Mouse (Mus musculus) megakaryocyte, embryonic 14.5 days (primary cell): ENCODE measurements at regions not wholly inside any gene's neighbourhood (a gene's known extent, or its start where the extent isn't known, plus 50 kb on each side); places are given as distances from the start of the nearest gene placed in this dataset.

Source experiments
- FLI1 ChIP-seq: IDR thresholded peaks from 2 replicates; pipeline ENCODE4 v1.6.1; 2012; ENCODE audit warnings: low read length, inconsistent platforms, mixed read lengths
- GATA1 ChIP-seq: IDR thresholded peaks from 3 replicates; pipeline ENCODE4 v1.6.1; 2012; ENCODE audit warnings: mixed read lengths, low read length, inconsistent platforms, borderline replicate concordance

- TF ChIP-seq FLI1 (no peak), GATA1 (no peak)
Observed at GRCm38 (mm10) chr12:99063885-99064284, 143.5 kb downstream of the Ttc8 start.
